Comparison of ENCODE assay signal across 9 mouse cellular contexts in genomic region chr16:42782091-42782679, GRCm38 (mm10).
A peak's percentile ranks its signal among the peaks of the same experiment; 100 is the strongest.
DNase-seq lines count a peak whose midpoint lies in the region; ATAC-seq and TF ChIP-seq lines count a peak whose summit lies in the region.
"Had no signal": no experiment of that assay in that cellular context is flagged by ENCODE, and none has a peak within 500 bp of the region (broad histone marks: within the 10 kb centered on the region; RNA-seq: fewer than 3 reads in every experiment).

No protein-coding gene starts in this region.

- 0 out of 2 replicates have a peak, but pooled peaks have one; percentile 60 for ATAC-seq in limb, embryonic 13.5 days (ENCODE audit: low FRiP score, low read depth)
- ATAC-seq in neural tube, embryonic 15.5 days (ENCODE audit: low FRiP score) = peak; percentile 88
- ATAC-seq in megakaryocyte-erythroid progenitor cell, adult 5-6 weeks (replicated peaks; ENCODE audit: low FRiP score, low TSS enrichment, poor library complexity, severe bottlenecking) = no peak

- peak; percentile 72 for TF ChIP-seq CTCF in gastrocnemius, adult 2 months (IDR thresholded peaks at IDR 0.05)

- WGBS in limb, embryonic 13.5 days = 8% methylated on average over 5 of the region's 5 CpGs
- under 1% methylated on average over 5 of the region's 5 CpGs for WGBS in neural tube, embryonic 15.5 days

- peak overlapping the region; percentile 28 for H3K4me2 ChIP-seq in limb, embryonic 13.5 days (replicated peaks)
- H3K4me2 ChIP-seq in neural tube, embryonic 15.5 days = peak overlapping the region; percentile 33

- H3K36me3 ChIP-seq in limb, embryonic 13.5 days = no peaks in the 10 kb centered on the region
- H3K36me3 ChIP-seq in neural tube, embryonic 15.5 days = no peaks in the 10 kb centered on the region

- peaks cover 2% of the 10 kb centered on the region; the same call in 1 of the 2 replicates for H3K9me3 ChIP-seq in limb, embryonic 13.5 days
- no peaks in the 10 kb centered on the region for H3K9me3 ChIP-seq in neural tube, embryonic 15.5 days (replicated peaks)

- H3K27me3 ChIP-seq in limb, embryonic 13.5 days = no peaks in the 10 kb centered on the region
- no peaks in the 10 kb centered on the region for H3K27me3 ChIP-seq in neural tube, embryonic 15.5 days (replicated peaks)

- intact Hi-C loops in gastrocnemius, adult 2 months (cut with DNase I) = loop anchor here (5.0 kb wide), 1 partner anchor 505 kb away; no protein-coding TSS in a partner anchor

- H3K9ac ChIP-seq in limb, embryonic 13.5 days = no peak overlapping the region
- no peak overlapping the region for H3K9ac ChIP-seq in neural tube, embryonic 15.5 days (replicated peaks)
- H3K9ac ChIP-seq: liver, embryonic 14.5 days had no signal

- peak overlapping the region; percentile 29 for H3K4me3 ChIP-seq in gastrocnemius, adult 2 months
- no peak overlapping the region for H3K4me3 ChIP-seq in limb, embryonic 13.5 days
- H3K4me3 ChIP-seq in neural tube, embryonic 15.5 days (replicated peaks) = no peak overlapping the region

- H3K4me1 ChIP-seq in limb, embryonic 13.5 days = peaks cover 18% of the 10 kb centered on the region; the same call in 1 of the 2 replicates
- H3K4me1 ChIP-seq in neural tube, embryonic 15.5 days = peaks cover 28% of the 10 kb centered on the region

- DNase-seq in gastrocnemius, adult 2 months = no peak
- no peak for DNase-seq in gastrocnemius, adult 8-10 months (ENCODE audit: low spot score in 2 of 2)
- peak; percentile 83 for DNase-seq in embryo, embryonic 10 days (ENCODE audit: low spot score)
- peak; percentile 36 for DNase-seq in heart, adult 8-10 months (ENCODE audit: low spot score)
- DNase-seq in kidney, adult 9 months = peak; percentile 53

- H3K27ac ChIP-seq in gastrocnemius, adult 2 months = no peak overlapping the region
- H3K27ac ChIP-seq in limb, embryonic 13.5 days = no peak overlapping the region; the same call in 1 of the 2 replicates
- peak overlapping the region; percentile 73 for H3K27ac ChIP-seq in neural tube, embryonic 15.5 days (replicated peaks)
- H3K27ac ChIP-seq: liver, embryonic 14.5 days had no signal

Comparison
In these comparisons a context has a peak if more than half of its experiments do, and no peak if none do; other contexts are left out.
1. DNase-seq: peak in embryo, embryonic 10 days (single experiment), heart, adult 8-10 months (single experiment) and kidney, adult 9 months (single experiment); none in gastrocnemius, adult 2 months (single experiment) and gastrocnemius, adult 8-10 months (0 of 2).